In the genomic region with DNA sequence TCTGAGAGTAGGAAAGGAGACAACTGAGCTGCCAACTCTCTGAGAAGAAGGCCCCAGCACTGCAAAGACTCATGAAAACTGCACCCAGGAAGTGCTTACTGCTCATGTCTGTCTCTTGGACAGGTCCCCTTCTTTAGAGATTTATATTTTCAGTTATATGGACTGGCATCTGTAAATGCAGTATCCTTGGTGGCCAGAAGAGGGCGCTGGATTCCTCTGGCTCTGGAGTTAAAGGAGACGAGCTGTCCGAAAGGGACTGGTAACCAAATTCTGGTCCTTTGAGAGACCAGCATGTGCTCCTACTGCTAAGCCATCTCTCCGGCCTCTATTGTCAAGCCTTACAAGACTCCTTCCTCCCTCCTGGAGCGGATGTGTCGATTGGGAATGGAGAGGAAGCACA, we compare ENCODE assay signal across 10 mouse cellular contexts. TPM values are rescaled to one million over a fixed set of nuclear protein-coding genes. Genes with fewer than 3 reads are reported as not detected.
DNase-seq lines count a peak whose midpoint lies in the region; ATAC-seq and TF ChIP-seq lines count a peak whose summit lies in the region.
"Had no signal": no experiment of that assay in that cellular context is flagged by ENCODE, and none has a peak within 500 bp of the region (broad histone marks: within the 10 kb centered on the region; RNA-seq: fewer than 3 reads in every experiment).

No protein-coding gene starts in this region.

- no peaks in the 10 kb centered on the region for H3K9me3 ChIP-seq in forebrain, postnatal 0 days (ENCODE audit: low read length)
- H3K9me3 ChIP-seq in forebrain, embryonic 15.5 days: no peaks in the 10 kb centered on the region
- H3K9me3 ChIP-seq in limb, embryonic 11.5 days (ENCODE audit: control insufficient read depth, low read length): no peaks in the 10 kb centered on the region

- TF ChIP-seq CTCF in forebrain, postnatal 0 days (IDR thresholded peaks at IDR 0.05; ENCODE audit: low read depth): peak; percentile 54

- H3K4me2 ChIP-seq in forebrain, postnatal 0 days (ENCODE audit: low read depth): no peak overlapping the region
- H3K4me2 ChIP-seq in forebrain, embryonic 15.5 days (replicated peaks): no peak overlapping the region
- H3K4me2 ChIP-seq in limb, embryonic 11.5 days (ENCODE audit: low read depth, severe bottlenecking): no peak overlapping the region

- WGBS in forebrain, postnatal 0 days: 44% methylated on average over 6 of the region's 6 CpGs
- 41% methylated on average over 6 of the region's 6 CpGs for WGBS in forebrain, embryonic 15.5 days
- 51% methylated on average over 6 of the region's 6 CpGs for WGBS in limb, embryonic 11.5 days

- H3K4me1 ChIP-seq in forebrain, postnatal 0 days (ENCODE audit: insufficient read depth): no peaks in the 10 kb centered on the region
- no peaks in the 10 kb centered on the region for H3K4me1 ChIP-seq in forebrain, embryonic 15.5 days
- H3K4me1 ChIP-seq in limb, embryonic 11.5 days (ENCODE audit: control insufficient read depth, insufficient read depth, low read length): no peaks in the 10 kb centered on the region

- ATAC-seq in forebrain, postnatal 0 days: no peak
- ATAC-seq in forebrain, embryonic 15.5 days (replicated peaks): no peak
- ATAC-seq in limb, embryonic 11.5 days (ENCODE audit: insufficient number of reproducible peaks, low FRiP score, low TSS enrichment, low read depth): no peak

- H3K4me3 ChIP-seq in forebrain, postnatal 0 days (ENCODE audit: low read depth, low read length): no peak overlapping the region
- no peak overlapping the region for H3K4me3 ChIP-seq in forebrain, embryonic 15.5 days
- H3K4me3 ChIP-seq in limb, embryonic 11.5 days (ENCODE audit: low read depth, low read length): no peak overlapping the region
- H3K4me3 ChIP-seq: erythroblast, embryonic 14.5 days had no signal

- H3K9ac ChIP-seq in forebrain, postnatal 0 days: no peak overlapping the region
- no peak overlapping the region for H3K9ac ChIP-seq in forebrain, embryonic 15.5 days (replicated peaks)
- H3K9ac ChIP-seq in limb, embryonic 11.5 days (ENCODE audit: low read length): no peak overlapping the region

- H3K27me3 ChIP-seq in forebrain, postnatal 0 days (ENCODE audit: insufficient read depth, low read length): no peaks in the 10 kb centered on the region
- H3K27me3 ChIP-seq in forebrain, embryonic 15.5 days: no peaks in the 10 kb centered on the region
- peaks cover 3% of the 10 kb centered on the region; the same call in 1 of the 2 replicates for H3K27me3 ChIP-seq in limb, embryonic 11.5 days (ENCODE audit: control insufficient read depth, insufficient read depth, low read length)

- DNase-seq in forebrain, postnatal 0 days: no peak
- DNase-seq in spleen, postnatal 10 days (ENCODE audit: low spot score in 2 of 2): peak; percentile 39 to 71
- DNase-seq in spleen, postnatal 36 days (ENCODE audit: low spot score in 2 of 2): no peak
- peak; percentile 44 for DNase-seq in limb, embryonic 11.5 days (ENCODE audit: low spot score)
- DNase-seq in frontal cortex, adult 2 months (ENCODE audit: extremely low spot score in 1 of 2, low spot score in 1 of 2): no peak
- DNase-seq in T-cell, adult 2 months (ENCODE audit: low spot score): no peak
- DNase-seq in urinary bladder, postnatal 14 days (ENCODE audit: low spot score): no peak
- DNase-seq: kidney, adult 11 months had no signal

- H3K36me3 ChIP-seq in forebrain, postnatal 0 days (ENCODE audit: insufficient read depth): no peaks in the 10 kb centered on the region
- H3K36me3 ChIP-seq in forebrain, embryonic 15.5 days: no peaks in the 10 kb centered on the region
- no peaks in the 10 kb centered on the region for H3K36me3 ChIP-seq in limb, embryonic 11.5 days (ENCODE audit: control insufficient read depth, insufficient read depth, low read length)

- no peak overlapping the region for H3K27ac ChIP-seq in forebrain, postnatal 0 days (ENCODE audit: low read depth, low read length)
- no peak overlapping the region for H3K27ac ChIP-seq in forebrain, embryonic 15.5 days (replicated peaks)
- H3K27ac ChIP-seq in limb, embryonic 11.5 days (replicated peaks; ENCODE audit: low read depth, low read length): no peak overlapping the region

RNA-seq across cellular contexts. Expression of a gene that starts 26.9 kb away (rescaled TPM):
- total RNA-seq in forebrain, postnatal 0 days (2014; rRNA removed): 36.5 and 48.1 TPM in 2 replicates
- 2.5 and 3.5 TPM in 2 replicates for polyA plus RNA-seq in forebrain, postnatal 0 days (2015; fragmentation: Nextera tagmentation; extraction: Ambion mirVana)
- 2.3 and 2.7 TPM in 2 replicates for polyA plus RNA-seq in forebrain, embryonic 15.5 days (2015; fragmentation: Nextera tagmentation; extraction: Ambion mirVana)
- 10.9 and 15.6 TPM in 2 replicates for polyA plus RNA-seq in limb, embryonic 11.5 days (2014; fragmentation: Nextera tagmentation; extraction: Ambion mirVana)
- polyA plus RNA-seq in frontal cortex, adult 2 months (2012; rRNA removed): 17.9 and 19.4 TPM in 2 replicates

RNA-seq across cellular contexts. Expression of a gene that starts 28.9 kb away (rescaled TPM):
- total RNA-seq in forebrain, postnatal 0 days (2014; rRNA removed): 20.9 and 22.5 TPM in 2 replicates
- 4.2 and 6.8 TPM in 2 replicates for polyA plus RNA-seq in forebrain, postnatal 0 days (2015; fragmentation: Nextera tagmentation; extraction: Ambion mirVana)
- polyA plus RNA-seq in forebrain, embryonic 15.5 days (2015; fragmentation: Nextera tagmentation; extraction: Ambion mirVana): 15.8 and 17.2 TPM in 2 replicates
- polyA plus RNA-seq in limb, embryonic 11.5 days (2014; fragmentation: Nextera tagmentation; extraction: Ambion mirVana): 11.5 and 14.0 TPM in 2 replicates
- polyA plus RNA-seq in frontal cortex, adult 2 months (2012; rRNA removed): 16.7 and 17.4 TPM in 2 replicates

RNA-seq across cellular contexts. Expression of a gene that starts 55.2 kb away (rescaled TPM):
- 1.8 and 2.9 TPM in 2 replicates for total RNA-seq in forebrain, postnatal 0 days (2014; rRNA removed)
- polyA plus RNA-seq in forebrain, postnatal 0 days (2015; fragmentation: Nextera tagmentation; extraction: Ambion mirVana): 0.30 TPM in 2 replicates
- 0.43 and 0.46 TPM in 2 replicates for polyA plus RNA-seq in forebrain, embryonic 15.5 days (2015; fragmentation: Nextera tagmentation; extraction: Ambion mirVana)
- 2.5 and 3.0 TPM in 2 replicates for polyA plus RNA-seq in limb, embryonic 11.5 days (2014; fragmentation: Nextera tagmentation; extraction: Ambion mirVana)
- polyA plus RNA-seq in frontal cortex, adult 2 months (2012; rRNA removed): 3.8 and 4.2 TPM in 2 replicates

Comparison
In these comparisons a context has a peak if more than half of its experiments do, and no peak if none do; other contexts are left out.
1. DNase-seq: peak in spleen, postnatal 10 days (2 of 2) and limb, embryonic 11.5 days (single experiment); none in forebrain, postnatal 0 days (single experiment), spleen, postnatal 36 days (0 of 2), frontal cortex, adult 2 months (0 of 2), T-cell, adult 2 months (single experiment) and urinary bladder, postnatal 14 days (single experiment).